ENCODE assay signal across 8 mouse cellular contexts in the genomic region with DNA sequence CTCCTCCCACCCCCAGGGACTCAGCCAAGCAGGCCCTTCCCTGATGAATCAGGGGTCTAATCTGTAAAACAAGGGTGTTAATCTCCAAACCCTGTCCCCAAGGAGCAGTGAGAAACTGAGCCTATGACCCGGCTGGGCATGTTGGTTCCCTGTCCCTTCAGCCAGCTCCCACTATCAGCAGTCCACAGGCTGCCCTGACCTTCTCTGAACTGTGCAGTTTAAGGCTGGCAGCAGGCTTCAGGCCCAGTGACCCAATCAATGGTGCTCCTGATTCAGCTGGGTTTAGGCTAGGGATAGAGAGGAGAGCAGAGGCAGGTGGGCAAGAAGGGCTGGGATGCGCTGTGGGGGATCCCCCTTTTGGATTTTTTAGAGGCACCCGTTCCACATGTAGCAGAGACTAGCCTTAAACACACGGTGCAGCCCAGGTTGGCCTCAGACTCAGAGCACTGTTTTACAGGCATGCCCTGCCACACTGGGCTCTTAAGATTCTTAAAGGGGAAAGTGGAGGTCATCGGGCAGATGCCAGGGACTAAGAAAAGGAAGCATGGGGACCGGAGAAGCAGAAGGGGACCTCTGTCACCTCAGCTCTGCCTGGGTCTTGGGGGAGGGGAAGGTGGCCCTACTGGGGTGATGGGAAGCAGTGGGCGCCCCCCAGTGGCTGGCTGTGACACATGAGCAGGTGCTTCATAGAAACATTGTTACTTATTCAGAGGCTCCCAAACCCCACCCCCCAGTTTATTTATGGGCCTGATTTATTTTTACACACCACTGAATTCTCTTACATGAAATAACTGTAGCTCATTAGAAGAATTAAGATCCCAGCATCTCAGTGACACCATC. TPM values are rescaled to one million over a fixed set of nuclear protein-coding genes. Genes with fewer than 3 reads are reported as not detected.
A peak's percentile ranks its signal among the peaks of the same experiment; 100 is the strongest.
DNase-seq lines count a peak whose midpoint lies in the region; ATAC-seq lines count a peak whose summit lies in the region.

No protein-coding gene starts in this region.

- no peak overlapping the region for H3K27ac ChIP-seq in heart, embryonic 11.5 days (ENCODE audit: low read depth, low read length)
- peak overlapping the region; percentile 41; the same call in 1 of the 2 replicates for H3K27ac ChIP-seq in midbrain, embryonic 14.5 days (replicated peaks; ENCODE audit: low read depth, low read length)

- H3K9me3 ChIP-seq in heart, embryonic 11.5 days (replicated peaks; ENCODE audit: control insufficient read depth, low read length) = no peaks in the 10 kb centered on the region
- H3K9me3 ChIP-seq in midbrain, embryonic 14.5 days (ENCODE audit: control insufficient read depth, low read length) = no peaks in the 10 kb centered on the region

- no peaks in the 10 kb centered on the region for H3K36me3 ChIP-seq in heart, embryonic 11.5 days (ENCODE audit: control insufficient read depth, insufficient read depth, low read length)
- no peaks in the 10 kb centered on the region for H3K36me3 ChIP-seq in midbrain, embryonic 14.5 days (ENCODE audit: control insufficient read depth, insufficient read depth, low read length)

- H3K4me1 ChIP-seq in heart, embryonic 11.5 days (ENCODE audit: control insufficient read depth, insufficient read depth, low read length) = peaks cover 9% of the 10 kb centered on the region
- H3K4me1 ChIP-seq in midbrain, embryonic 14.5 days (ENCODE audit: control insufficient read depth, insufficient read depth, low read length) = peaks cover 67% of the 10 kb centered on the region

- H3K27me3 ChIP-seq in heart, embryonic 11.5 days (ENCODE audit: control insufficient read depth, insufficient read depth, low read length) = peaks cover 56% of the 10 kb centered on the region
- 0 out of 2 replicates have a peak, but pooled peaks cover under 1% of the 10 kb centered on the region for H3K27me3 ChIP-seq in midbrain, embryonic 14.5 days (ENCODE audit: control insufficient read depth, insufficient read depth, low read length)

- H3K9ac ChIP-seq in heart, embryonic 11.5 days (ENCODE audit: low read depth, low read length) = no peak overlapping the region
- peak overlapping the region; percentile 16; the same call in 1 of the 2 replicates for H3K9ac ChIP-seq in midbrain, embryonic 14.5 days (replicated peaks; ENCODE audit: low read length)

- no peak overlapping the region for H3K4me3 ChIP-seq in heart, embryonic 11.5 days (ENCODE audit: low read depth, low read length)
- H3K4me3 ChIP-seq in midbrain, embryonic 14.5 days (replicated peaks; ENCODE audit: low read depth, low read length) = no peak overlapping the region

- ATAC-seq in heart, embryonic 11.5 days (replicated peaks; ENCODE audit: insufficient number of reproducible peaks, low FRiP score, low TSS enrichment) = no peak
- no peak for ATAC-seq in midbrain, embryonic 14.5 days (ENCODE audit: low FRiP score, low TSS enrichment)

- WGBS in heart, embryonic 11.5 days (ENCODE audit: insufficient replicate concordance) = 18% methylated on average over 7 of the region's 7 CpGs
- WGBS in midbrain, embryonic 14.5 days = 7% methylated on average over 7 of the region's 7 CpGs

- H3K4me2 ChIP-seq in heart, embryonic 11.5 days = no peak overlapping the region
- no peak overlapping the region for H3K4me2 ChIP-seq in midbrain, embryonic 14.5 days (ENCODE audit: low read length)

- peak; percentile 96 for DNase-seq in heart, adult 11 months
- DNase-seq in MN1 (ENCODE audit: low spot score) = peak; percentile 51
- DNase-seq in cerebellum, postnatal 4 days (ENCODE audit: low spot score in 2 of 2) = peak; percentile 74 to 82
- peak; percentile 38 for DNase-seq in heart, adult 8-10 months (ENCODE audit: low spot score)
- DNase-seq in layer of hippocampus, postnatal 36 days = peak; percentile 77
- peak; percentile 79 for DNase-seq in midbrain, embryonic 14.5 days
- peak; percentile 39 to 46 for DNase-seq in thymus, adult 18-20 months

RNA-seq across cellular contexts. Expression of a gene that starts 19.2 kb away (rescaled TPM):
- 0.06 and 0.23 TPM in 2 replicates for polyA plus RNA-seq in heart, embryonic 11.5 days (2014; fragmentation: Nextera tagmentation; extraction: Ambion mirVana)
- total RNA-seq in heart, adult 8-10 months (2022) = under 1 TPM; 0.06 to 0.75 (median 0.18) TPM
- 100 to 1,000 TPM; 230 to 247 TPM for total RNA-seq in layer of hippocampus, postnatal 36 days (2021)
- 9.6 and 15.1 TPM in 2 replicates for polyA plus RNA-seq in midbrain, embryonic 14.5 days (2014; fragmentation: Nextera tagmentation; extraction: Ambion mirVana)

RNA-seq across cellular contexts. Expression of a gene that starts 56.6 kb away (rescaled TPM):
- 0.11 TPM in 1 of 2 replicates, not detected in the other for polyA plus RNA-seq in heart, embryonic 11.5 days (2014; fragmentation: Nextera tagmentation; extraction: Ambion mirVana)
- total RNA-seq in heart, adult 8-10 months (2022) = not detected
- not detected for total RNA-seq in layer of hippocampus, postnatal 36 days (2021)
- 0.51 TPM in 1 of 2 replicates, not detected in the other for polyA plus RNA-seq in midbrain, embryonic 14.5 days (2014; fragmentation: Nextera tagmentation; extraction: Ambion mirVana)

Comparison
In these comparisons a context has a peak if more than half of its experiments do, and no peak if none do; other contexts are left out.
1. DNase-seq: peak in every context shown above with its lines; median percentile 96 in heart, adult 11 months; 79 in midbrain, embryonic 14.5 days; 78 in cerebellum, postnatal 4 days; 77 in layer of hippocampus, postnatal 36 days; 51 in MN1; 42 in thymus, adult 18-20 months; 38 in heart, adult 8-10 months.
2. RNA of a gene that starts 19.2 kb away (total RNA-seq): 230 to 247 TPM in layer of hippocampus, postnatal 36 days; 0.06 to 0.75 TPM in heart, adult 8-10 months; every median in the first group is over 100 times any median in the second.